Mouse (Mus musculus): ENCODE data around the gene 4932438A13Rik. TPM values are rescaled to one million over a fixed set of nuclear protein-coding genes. Genes with fewer than 3 reads are reported as not detected.

4932438A13Rik gene
- polyA plus RNA-seq, 1 experiment from 2014 or later = 97.9 TPM

- Histone ChIP-seq H3K4me1 (replicated peaks; ENCODE audit: control insufficient read depth, insufficient read depth, low read length) (peaks cover 6% of the 10 kb centered on the region), H3K27me3 (ENCODE audit: control insufficient read depth, insufficient read depth, low read length) (no peaks in the 10 kb centered on the region), H3K9ac (no peak overlapping the region), H3K27ac (no peak overlapping the region), H3K4me2 (replicated peaks) (no peak overlapping the region), H3K4me3 (replicated peaks; ENCODE audit: low read length) (no peak overlapping the region), H3K9me3 (ENCODE audit: control insufficient read depth, low read length) (no peaks in the 10 kb centered on the region), H3K36me3 (replicated peaks; ENCODE audit: control insufficient read depth, insufficient read depth) (peaks cover 30% of the 10 kb centered on the region)
- ATAC-seq (ENCODE audit: low FRiP score) = no peak
- WGBS = 97% methylated on average over 4 of the region's 4 CpGs
- no peak for DNase-seq (ENCODE audit: low spot score)
Measured at GRCm38 (mm10) chr3:36864466-36864865, 1.6 kb downstream of the 4932438A13Rik start.

GRCm38 (mm10) chr3:36905372-36905771 lies 42.5 kb downstream of the 4932438A13Rik start:
- Histone ChIP-seq H3K27me3 (ENCODE audit: control insufficient read depth, insufficient read depth, low read length) (no peaks in the 10 kb centered on the region), H3K36me3 (replicated peaks; ENCODE audit: control insufficient read depth, insufficient read depth) (peaks cover 30% of the 10 kb centered on the region), H3K4me2 (replicated peaks) (no peak overlapping the region), H3K4me1 (replicated peaks; ENCODE audit: control insufficient read depth, insufficient read depth, low read length) (no peaks in the 10 kb centered on the region), H3K9me3 (ENCODE audit: control insufficient read depth, low read length) (no peaks in the 10 kb centered on the region), H3K9ac (no peak overlapping the region), H3K4me3 (replicated peaks; ENCODE audit: low read length) (no peak overlapping the region), H3K27ac (no peak overlapping the region)
- 93% methylated on average over 3 of the region's 3 CpGs for WGBS
- ATAC-seq (ENCODE audit: low FRiP score) (no peak), DNase-seq (ENCODE audit: low spot score) (no peak)

- DNase-seq (ENCODE audit: low spot score) = no peak
- no peak overlapping the region for H3K4me3 ChIP-seq (replicated peaks; ENCODE audit: low read length)
- H3K4me1 ChIP-seq (replicated peaks; ENCODE audit: control insufficient read depth, insufficient read depth, low read length) = no peaks in the 10 kb centered on the region
- no peaks in the 10 kb centered on the region for H3K9me3 ChIP-seq (ENCODE audit: control insufficient read depth, low read length)
- 93% methylated on average over 2 of the region's 2 CpGs for WGBS
- H3K36me3 ChIP-seq (replicated peaks; ENCODE audit: control insufficient read depth, insufficient read depth) = peaks cover 36% of the 10 kb centered on the region
- no peak for ATAC-seq (ENCODE audit: low FRiP score)
- no peaks in the 10 kb centered on the region for H3K27me3 ChIP-seq (ENCODE audit: control insufficient read depth, insufficient read depth, low read length)
- no peak overlapping the region for H3K27ac ChIP-seq
- H3K4me2 ChIP-seq (replicated peaks) = no peak overlapping the region
- no peak overlapping the region for H3K9ac ChIP-seq
Measured at GRCm38 (mm10) chr3:36917832-36918231, 54.9 kb downstream of the 4932438A13Rik start.

GRCm38 (mm10) chr3:36918322-36918721 lies 55.4 kb downstream of the 4932438A13Rik start:
- H3K4me2 ChIP-seq (replicated peaks) = no peak overlapping the region
- no peak overlapping the region for H3K4me3 ChIP-seq (replicated peaks; ENCODE audit: low read length)
- no peaks in the 10 kb centered on the region for H3K27me3 ChIP-seq (ENCODE audit: control insufficient read depth, insufficient read depth, low read length)
- 95% methylated on average over 4 of the region's 4 CpGs for WGBS
- no peak overlapping the region for H3K27ac ChIP-seq
- ATAC-seq (ENCODE audit: low FRiP score) (no peak), DNase-seq (ENCODE audit: low spot score) (no peak)
- H3K36me3 ChIP-seq (replicated peaks; ENCODE audit: control insufficient read depth, insufficient read depth) = peaks cover 37% of the 10 kb centered on the region
- H3K9ac ChIP-seq = no peak overlapping the region
- H3K9me3 ChIP-seq (ENCODE audit: control insufficient read depth, low read length) = no peaks in the 10 kb centered on the region
- H3K4me1 ChIP-seq (replicated peaks; ENCODE audit: control insufficient read depth, insufficient read depth, low read length) = no peaks in the 10 kb centered on the region

GRCm38 (mm10) chr3:36941572-36941971 lies 78.7 kb downstream of the 4932438A13Rik start:
- no peaks in the 10 kb centered on the region for H3K9me3 ChIP-seq (ENCODE audit: control insufficient read depth, low read length)
- ATAC-seq (ENCODE audit: low FRiP score) (no peak), DNase-seq (ENCODE audit: low spot score) (no peak)
- H3K4me1 ChIP-seq (replicated peaks; ENCODE audit: control insufficient read depth, insufficient read depth, low read length) = no peaks in the 10 kb centered on the region
- no peak overlapping the region for H3K9ac ChIP-seq
- WGBS = 16% methylated on average over 5 of the region's 5 CpGs
- no peak overlapping the region for H3K27ac ChIP-seq
- no peak overlapping the region for H3K4me2 ChIP-seq (replicated peaks)
- peaks cover 34% of the 10 kb centered on the region for H3K36me3 ChIP-seq (replicated peaks; ENCODE audit: control insufficient read depth, insufficient read depth)
- no peaks in the 10 kb centered on the region for H3K27me3 ChIP-seq (ENCODE audit: control insufficient read depth, insufficient read depth, low read length)
- H3K4me3 ChIP-seq (replicated peaks; ENCODE audit: low read length) = no peak overlapping the region

GRCm38 (mm10) chr3:36942108-36942507 lies 79.2 kb downstream of the 4932438A13Rik start:
- no peak overlapping the region for H3K4me2 ChIP-seq (replicated peaks)
- H3K4me1 ChIP-seq (replicated peaks; ENCODE audit: control insufficient read depth, insufficient read depth, low read length) = no peaks in the 10 kb centered on the region
- no peak overlapping the region for H3K27ac ChIP-seq
- H3K4me3 ChIP-seq (replicated peaks; ENCODE audit: low read length) = no peak overlapping the region
- no peak for ATAC-seq (ENCODE audit: low FRiP score)
- no peaks in the 10 kb centered on the region for H3K9me3 ChIP-seq (ENCODE audit: control insufficient read depth, low read length)
- H3K9ac ChIP-seq = no peak overlapping the region
- H3K36me3 ChIP-seq (replicated peaks; ENCODE audit: control insufficient read depth, insufficient read depth) = peaks cover 35% of the 10 kb centered on the region
- 81% methylated on average over 6 of the region's 6 CpGs for WGBS
- H3K27me3 ChIP-seq (ENCODE audit: control insufficient read depth, insufficient read depth, low read length) = no peaks in the 10 kb centered on the region
- no peak for DNase-seq (ENCODE audit: low spot score)

GRCm38 (mm10) chr3:36943706-36944105 lies 80.8 kb downstream of the 4932438A13Rik start:
- Histone ChIP-seq H3K4me2 (replicated peaks) (no peak overlapping the region), H3K36me3 (replicated peaks; ENCODE audit: control insufficient read depth, insufficient read depth) (peaks cover 45% of the 10 kb centered on the region), H3K9ac (no peak overlapping the region), H3K4me1 (replicated peaks; ENCODE audit: control insufficient read depth, insufficient read depth, low read length) (no peaks in the 10 kb centered on the region), H3K9me3 (ENCODE audit: control insufficient read depth, low read length) (no peaks in the 10 kb centered on the region), H3K4me3 (replicated peaks; ENCODE audit: low read length) (no peak overlapping the region), H3K27ac (no peak overlapping the region), H3K27me3 (ENCODE audit: control insufficient read depth, insufficient read depth, low read length) (no peaks in the 10 kb centered on the region)
- DNase-seq (ENCODE audit: low spot score) = no peak
- no peak for ATAC-seq (ENCODE audit: low FRiP score)

- Histone ChIP-seq H3K27me3 (ENCODE audit: control insufficient read depth, insufficient read depth, low read length) (no peaks in the 10 kb centered on the region), H3K27ac (no peak overlapping the region), H3K9ac (no peak overlapping the region), H3K9me3 (ENCODE audit: control insufficient read depth, low read length) (no peaks in the 10 kb centered on the region), H3K4me1 (replicated peaks; ENCODE audit: control insufficient read depth, insufficient read depth, low read length) (no peaks in the 10 kb centered on the region), H3K4me3 (replicated peaks; ENCODE audit: low read length) (no peak overlapping the region), H3K36me3 (replicated peaks; ENCODE audit: control insufficient read depth, insufficient read depth) (peaks cover 80% of the 10 kb centered on the region), H3K4me2 (replicated peaks) (no peak overlapping the region)
- WGBS = 94% methylated on average over 2 of the region's 2 CpGs
- ATAC-seq (ENCODE audit: low FRiP score) = no peak
- DNase-seq (ENCODE audit: low spot score) = no peak
Measured at GRCm38 (mm10) chr3:37037979-37038378, 175.1 kb downstream of the 4932438A13Rik start.

GRCm38 (mm10) chr3:37039811-37040210 lies 176.9 kb downstream of the 4932438A13Rik start:
- peaks cover 88% of the 10 kb centered on the region for H3K36me3 ChIP-seq (replicated peaks; ENCODE audit: control insufficient read depth, insufficient read depth)

GRCm38 (mm10) chr3:37051491-37051890 lies 188.6 kb downstream of the 4932438A13Rik start:
- Histone ChIP-seq H3K9me3 (ENCODE audit: control insufficient read depth, low read length) (no peaks in the 10 kb centered on the region), H3K4me1 (replicated peaks; ENCODE audit: control insufficient read depth, insufficient read depth, low read length) (no peaks in the 10 kb centered on the region), H3K9ac (no peak overlapping the region), H3K4me2 (replicated peaks) (no peak overlapping the region), H3K27ac (no peak overlapping the region), H3K27me3 (ENCODE audit: control insufficient read depth, insufficient read depth, low read length) (no peaks in the 10 kb centered on the region), H3K36me3 (replicated peaks; ENCODE audit: control insufficient read depth, insufficient read depth) (peaks cover 33% of the 10 kb centered on the region), H3K4me3 (replicated peaks; ENCODE audit: low read length) (no peak overlapping the region)
- ATAC-seq (ENCODE audit: low FRiP score) = no peak
- no peak for DNase-seq (ENCODE audit: low spot score)
- WGBS = 97% methylated on average over 1 of the region's 1 CpGs

More at GRCm38 (mm10) chr3:37039811-37040210, 176.9 kb downstream of the 4932438A13Rik start:
- Histone ChIP-seq H3K4me2 (replicated peaks) (no peak overlapping the region), H3K4me3 (replicated peaks; ENCODE audit: low read length) (no peak overlapping the region), H3K9me3 (ENCODE audit: control insufficient read depth, low read length) (no peaks in the 10 kb centered on the region), H3K27ac (no peak overlapping the region), H3K9ac (no peak overlapping the region), H3K27me3 (ENCODE audit: control insufficient read depth, insufficient read depth, low read length) (no peaks in the 10 kb centered on the region), H3K4me1 (replicated peaks; ENCODE audit: control insufficient read depth, insufficient read depth, low read length) (no peaks in the 10 kb centered on the region)
- ATAC-seq (ENCODE audit: low FRiP score) = no peak
- DNase-seq (ENCODE audit: low spot score) = no peak

All from hindbrain, embryonic 14.5 days (tissue).